Mouse (Mus musculus): ENCODE results near the gene Olfr220. TPM values are rescaled to one million over a fixed set of nuclear protein-coding genes. Genes with fewer than 3 reads are reported as not detected.

Gene Olfr220
- polyA plus RNA-seq, 1 experiment: not detected

DNA sequence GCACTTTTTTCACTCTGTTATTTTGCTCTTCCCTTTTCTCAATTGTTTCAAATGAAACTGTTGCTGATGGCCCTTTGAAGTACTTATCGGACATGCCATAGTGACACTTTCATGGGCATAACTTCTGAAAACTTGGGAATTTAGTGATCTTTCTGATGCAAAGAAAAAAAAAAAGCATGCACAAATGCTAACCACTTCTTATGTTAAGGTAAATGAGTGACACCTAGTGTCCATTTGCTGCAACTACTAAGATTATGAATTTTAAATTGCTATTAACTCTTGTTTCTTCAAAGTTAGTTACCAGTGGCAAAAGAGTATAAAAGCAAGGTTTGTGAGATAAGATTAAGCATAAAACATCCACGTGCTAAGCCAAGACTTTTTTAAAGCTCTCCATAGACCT, 24.4 kb downstream of the Olfr220 start:
- H3K4me2 ChIP-seq (ENCODE audit: low read depth): no peak overlapping the region
- H3K36me3 ChIP-seq (ENCODE audit: control insufficient read depth, insufficient read depth): no peaks in the 10 kb centered on the region
- H3K4me3 ChIP-seq: no peak overlapping the region
- no peak overlapping the region for H3ac ChIP-seq (ENCODE audit: control insufficient read depth, insufficient read length)
- no peaks in the 10 kb centered on the region for H3K27me3 ChIP-seq (ENCODE audit: control insufficient read depth, insufficient read depth, insufficient read length)
- no peaks in the 10 kb centered on the region for H3K79me2 ChIP-seq (ENCODE audit: control insufficient read depth, insufficient read depth)
- TF ChIP-seq E2F4 (IDR thresholded peaks at IDR 0.05; ENCODE audit: insufficient read depth): no peak
- TF ChIP-seq MYOG (IDR thresholded peaks at IDR 0.05; ENCODE audit: control insufficient read depth in 1 of 3, insufficient read depth in 1 of 3, insufficient read length in 2 of 3, low read depth in 2 of 3): no peak
- no peak for TF ChIP-seq POLR2AphosphoS2 (IDR thresholded peaks at IDR 0.05; ENCODE audit: insufficient read length, low read depth)
- no peak for TF ChIP-seq USF1 (IDR thresholded peaks at IDR 0.05; ENCODE audit: low read depth)

- Histone ChIP-seq H3K4me3 (no peak overlapping the region), H3K4me2 (ENCODE audit: low read depth) (no peak overlapping the region), H3K27me3 (ENCODE audit: control insufficient read depth, insufficient read depth, insufficient read length) (no peaks in the 10 kb centered on the region), H3K79me2 (ENCODE audit: control insufficient read depth, insufficient read depth) (no peaks in the 10 kb centered on the region), H3ac (ENCODE audit: control insufficient read depth, insufficient read length) (no peak overlapping the region), H3K36me3 (ENCODE audit: control insufficient read depth, insufficient read depth) (no peaks in the 10 kb centered on the region)
- TF ChIP-seq REST (IDR thresholded peaks at IDR 0.05; ENCODE audit: insufficient read depth, insufficient read length): no peak
- no peak for TF ChIP-seq CEBPB (IDR thresholded peaks at IDR 0.05; ENCODE audit: insufficient read depth, poor library complexity, severe bottlenecking)
- TF ChIP-seq POLR2AphosphoS2 (IDR thresholded peaks at IDR 0.05; ENCODE audit: insufficient read length, low read depth): no peak
- TF ChIP-seq USF1 (IDR thresholded peaks at IDR 0.05; ENCODE audit: low read depth): no peak
Measured at GRCm38 (mm10) chr1:174469736-174470135, 27.9 kb downstream of the Olfr220 start.

- Histone ChIP-seq H3K36me3 (ENCODE audit: control insufficient read depth, insufficient read depth) (no peaks in the 10 kb centered on the region), H3K27me3 (ENCODE audit: control insufficient read depth, insufficient read depth, insufficient read length) (no peaks in the 10 kb centered on the region), H3ac (ENCODE audit: control insufficient read depth, insufficient read length) (no peak overlapping the region), H3K4me2 (ENCODE audit: low read depth) (no peak overlapping the region), H3K4me3 (no peak overlapping the region), H3K79me2 (ENCODE audit: control insufficient read depth, insufficient read depth) (no peaks in the 10 kb centered on the region)
- TF ChIP-seq POLR2A (IDR thresholded peaks at IDR 0.05; ENCODE audit: insufficient read length, low read depth) (no peak), CEBPB (IDR thresholded peaks at IDR 0.05; ENCODE audit: insufficient read depth, poor library complexity, severe bottlenecking) (no peak), SRF (IDR thresholded peaks at IDR 0.05; ENCODE audit: control insufficient read depth, insufficient read length, low read depth) (no peak), MAX (IDR thresholded peaks at IDR 0.05; ENCODE audit: low read depth) (no peak), POLR2AphosphoS2 (IDR thresholded peaks at IDR 0.05; ENCODE audit: insufficient read length, low read depth) (no peak), TCF12 (IDR thresholded peaks at IDR 0.05; ENCODE audit: insufficient read depth, poor library complexity, severe bottlenecking) (no peak), MYOD1 (IDR thresholded peaks at IDR 0.05; ENCODE audit: control insufficient read depth in 1 of 3, insufficient read length in 2 of 3, low read depth in 2 of 3) (no peak), E2F4 (IDR thresholded peaks at IDR 0.05; ENCODE audit: insufficient read depth) (no peak), USF1 (IDR thresholded peaks at IDR 0.05; ENCODE audit: low read depth) (no peak), REST (IDR thresholded peaks at IDR 0.05; ENCODE audit: insufficient read depth, insufficient read length) (no peak), MYOG (IDR thresholded peaks at IDR 0.05; ENCODE audit: control insufficient read depth in 1 of 3, insufficient read depth in 1 of 3, insufficient read length in 2 of 3, low read depth in 2 of 3) (no peak), TCF3 (IDR thresholded peaks at IDR 0.05; ENCODE audit: insufficient read length, low read depth) (no peak)
Measured at GRCm38 (mm10) chr1:174482567-174482966, 40.7 kb downstream of the Olfr220 start.

GRCm38 (mm10) chr1:174500064-174500463, 58.2 kb downstream of the Olfr220 start:
- TF ChIP-seq REST (IDR thresholded peaks at IDR 0.05; ENCODE audit: insufficient read depth, insufficient read length) (no peak), TCF12 (IDR thresholded peaks at IDR 0.05; ENCODE audit: insufficient read depth, poor library complexity, severe bottlenecking) (no peak), USF1 (IDR thresholded peaks at IDR 0.05; ENCODE audit: low read depth) (no peak), SRF (IDR thresholded peaks at IDR 0.05; ENCODE audit: control insufficient read depth, insufficient read length, low read depth) (no peak), POLR2A (IDR thresholded peaks at IDR 0.05; ENCODE audit: insufficient read length, low read depth) (no peak), CEBPB (IDR thresholded peaks at IDR 0.05; ENCODE audit: insufficient read depth, poor library complexity, severe bottlenecking) (no peak), TCF3 (IDR thresholded peaks at IDR 0.05; ENCODE audit: insufficient read length, low read depth) (no peak), MAX (IDR thresholded peaks at IDR 0.05; ENCODE audit: low read depth) (no peak), MYOG (IDR thresholded peaks at IDR 0.05; ENCODE audit: control insufficient read depth in 1 of 3, insufficient read depth in 1 of 3, insufficient read length in 2 of 3, low read depth in 2 of 3) (no peak)
- Histone ChIP-seq H3K36me3 (ENCODE audit: control insufficient read depth, insufficient read depth) (no peaks in the 10 kb centered on the region), H3ac (ENCODE audit: control insufficient read depth, insufficient read length) (no peak overlapping the region), H3K4me3 (no peak overlapping the region), H3K4me2 (ENCODE audit: low read depth) (no peak overlapping the region), H3K27me3 (ENCODE audit: control insufficient read depth, insufficient read depth, insufficient read length) (peaks cover 22% of the 10 kb centered on the region), H3K79me2 (ENCODE audit: control insufficient read depth, insufficient read depth) (no peaks in the 10 kb centered on the region)

Other genes starting within 250 kb of the Olfr220 start
- not detected for gene Olfr419, start 190.0 kb upstream of the Olfr220 start, polyA plus RNA-seq (2012; fragmentation: generic; extraction: Trizol)
- not detected for gene Mptx1, start 111.6 kb upstream of the Olfr220 start, polyA plus RNA-seq (2012; fragmentation: generic; extraction: Trizol)
- gene Olfr417, start 77.0 kb upstream of the Olfr220 start, polyA plus RNA-seq (2012; fragmentation: generic; extraction: Trizol): not detected
- gene Olfr248, start 51.0 kb upstream of the Olfr220 start, polyA plus RNA-seq (2012; fragmentation: generic; extraction: Trizol): not detected
- not detected for gene Olfr414, start 18.0 kb upstream of the Olfr220 start, polyA plus RNA-seq (2012; fragmentation: generic; extraction: Trizol)
- not detected for gene Fmn2, start 59.7 kb downstream of the Olfr220 start, polyA plus RNA-seq (2012; fragmentation: generic; extraction: Trizol)